Mouse (Mus musculus): ENCODE measurements around the gene Eefsec. TPM values are rescaled to one million over a fixed set of nuclear protein-coding genes. Genes with fewer than 3 reads are reported as not detected.

Gene Eefsec
- polyA plus RNA-seq, 1 experiment from 2014 or later, result 48.2 TPM

GRCm38 (mm10) chr6:88249231-88249630, 197.1 kb downstream of the Eefsec start:
- ATAC-seq (ENCODE audit: insufficient read depth) (no peak), DNase-seq (peak; percentile 37)
- H3K4me3 ChIP-seq (ENCODE audit: low read depth, low read length), result no peak overlapping the region
- no peak for TF ChIP-seq CTCF (IDR thresholded peaks at IDR 0.05; ENCODE audit: low read depth)
- WGBS, result 71% methylated on average over 1 of the region's 1 CpGs
- no peaks in the 10 kb centered on the region for H3K27me3 ChIP-seq (ENCODE audit: insufficient read depth, low read length)
- H3K36me3 ChIP-seq (ENCODE audit: insufficient read depth), result no peaks in the 10 kb centered on the region
- H3K9me3 ChIP-seq (ENCODE audit: low read depth, low read length), result no peaks in the 10 kb centered on the region
- no peak overlapping the region for H3K9ac ChIP-seq
- no peak overlapping the region for H3K4me2 ChIP-seq
- no peak overlapping the region for H3K27ac ChIP-seq (ENCODE audit: low read depth)
- H3K4me1 ChIP-seq (ENCODE audit: insufficient read depth), result no peaks in the 10 kb centered on the region

GRCm38 (mm10) chr6:88242604-88243003, 203.7 kb downstream of the Eefsec start:
- ATAC-seq (ENCODE audit: insufficient read depth) (peak; percentile 89), DNase-seq (peak; percentile 80)
- Histone ChIP-seq H3K9me3 (ENCODE audit: low read depth, low read length) (no peaks in the 10 kb centered on the region), H3K4me3 (ENCODE audit: low read depth, low read length) (no peak overlapping the region), H3K4me1 (ENCODE audit: insufficient read depth) (no peaks in the 10 kb centered on the region), H3K27me3 (ENCODE audit: insufficient read depth, low read length) (no peaks in the 10 kb centered on the region), H3K27ac (ENCODE audit: low read depth) (no peak overlapping the region), H3K4me2 (peak overlapping the region; percentile 18; the same call in 1 of the 2 replicates), H3K9ac (no peak overlapping the region), H3K36me3 (ENCODE audit: insufficient read depth) (no peaks in the 10 kb centered on the region)
- peak; percentile 91 for TF ChIP-seq CTCF (IDR thresholded peaks at IDR 0.05; ENCODE audit: low read depth)
- WGBS, result 3% methylated on average over 15 of the region's 15 CpGs

GRCm38 (mm10) chr6:88236513-88236912, 209.8 kb downstream of the Eefsec start:
- DNase-seq, result peak; percentile 72
- ATAC-seq (ENCODE audit: insufficient read depth), result peak; percentile 38; the same call in 1 of the 2 replicates
- WGBS, result 7% methylated on average over 7 of the region's 7 CpGs
- Histone ChIP-seq H3K9me3 (ENCODE audit: low read depth, low read length) (no peaks in the 10 kb centered on the region), H3K4me3 (ENCODE audit: low read depth, low read length) (no peak overlapping the region), H3K4me2 (peak overlapping the region; percentile 48; the same call in 1 of the 2 replicates), H3K27ac (ENCODE audit: low read depth) (no peak overlapping the region), H3K27me3 (ENCODE audit: insufficient read depth, low read length) (peaks cover 6% of the 10 kb centered on the region; the same call in 1 of the 2 replicates), H3K9ac (no peak overlapping the region), H3K4me1 (ENCODE audit: insufficient read depth) (peaks cover 16% of the 10 kb centered on the region), H3K36me3 (ENCODE audit: insufficient read depth) (no peaks in the 10 kb centered on the region)
- TF ChIP-seq CTCF (IDR thresholded peaks at IDR 0.05; ENCODE audit: low read depth), result no peak

GRCm38 (mm10) chr6:88235983-88236382, 210.4 kb downstream of the Eefsec start:
- no peak overlapping the region for H3K27ac ChIP-seq (ENCODE audit: low read depth)
- H3K4me3 ChIP-seq (ENCODE audit: low read depth, low read length), result no peak overlapping the region
- 2% methylated on average over 17 of the region's 17 CpGs for WGBS
- ATAC-seq (ENCODE audit: insufficient read depth) (peak; percentile 36; the same call in 1 of the 2 replicates), DNase-seq (peak; percentile 22)
- no peak for TF ChIP-seq CTCF (IDR thresholded peaks at IDR 0.05; ENCODE audit: low read depth)
- H3K4me1 ChIP-seq (ENCODE audit: insufficient read depth), result peaks cover 16% of the 10 kb centered on the region
- no peaks in the 10 kb centered on the region for H3K9me3 ChIP-seq (ENCODE audit: low read depth, low read length)
- no peaks in the 10 kb centered on the region for H3K36me3 ChIP-seq (ENCODE audit: insufficient read depth)
- H3K27me3 ChIP-seq (ENCODE audit: insufficient read depth, low read length), result peaks cover 6% of the 10 kb centered on the region; the same call in 1 of the 2 replicates
- H3K9ac ChIP-seq, result no peak overlapping the region; the same call in 1 of the 2 replicates
- peak overlapping the region; percentile 48; the same call in 1 of the 2 replicates for H3K4me2 ChIP-seq

GRCm38 (mm10) chr6:88235461-88235860, 210.9 kb downstream of the Eefsec start:
- ATAC-seq (ENCODE audit: insufficient read depth) (no peak), DNase-seq (no peak)
- Histone ChIP-seq H3K9ac (no peak overlapping the region), H3K4me1 (ENCODE audit: insufficient read depth) (peaks cover 16% of the 10 kb centered on the region), H3K9me3 (ENCODE audit: low read depth, low read length) (no peaks in the 10 kb centered on the region), H3K4me3 (ENCODE audit: low read depth, low read length) (no peak overlapping the region), H3K27me3 (ENCODE audit: insufficient read depth, low read length) (peaks cover 6% of the 10 kb centered on the region; the same call in 1 of the 2 replicates), H3K36me3 (ENCODE audit: insufficient read depth) (no peaks in the 10 kb centered on the region), H3K27ac (ENCODE audit: low read depth) (no peak overlapping the region), H3K4me2 (no peak overlapping the region)
- WGBS, result 31% methylated on average over 8 of the region's 8 CpGs
- TF ChIP-seq CTCF (IDR thresholded peaks at IDR 0.05; ENCODE audit: low read depth), result no peak

GRCm38 (mm10) chr6:88233996-88234395, 212.3 kb downstream of the Eefsec start:
- H3K27me3 ChIP-seq (ENCODE audit: insufficient read depth, low read length), result peaks cover 6% of the 10 kb centered on the region; the same call in 1 of the 2 replicates
- no peaks in the 10 kb centered on the region for H3K9me3 ChIP-seq (ENCODE audit: low read depth, low read length)
- ATAC-seq (ENCODE audit: insufficient read depth) (peak; percentile 39; the same call in 1 of the 2 replicates), DNase-seq (peak; percentile 51)
- no peak overlapping the region for H3K4me3 ChIP-seq (ENCODE audit: low read depth, low read length)
- H3K27ac ChIP-seq (ENCODE audit: low read depth), result no peak overlapping the region
- H3K36me3 ChIP-seq (ENCODE audit: insufficient read depth), result no peaks in the 10 kb centered on the region
- no peak overlapping the region for H3K9ac ChIP-seq
- H3K4me2 ChIP-seq, result no peak overlapping the region
- peaks cover 16% of the 10 kb centered on the region for H3K4me1 ChIP-seq (ENCODE audit: insufficient read depth)
- no peak for TF ChIP-seq CTCF (IDR thresholded peaks at IDR 0.05; ENCODE audit: low read depth)
- 55% methylated on average over 8 of the region's 8 CpGs for WGBS

DNA sequence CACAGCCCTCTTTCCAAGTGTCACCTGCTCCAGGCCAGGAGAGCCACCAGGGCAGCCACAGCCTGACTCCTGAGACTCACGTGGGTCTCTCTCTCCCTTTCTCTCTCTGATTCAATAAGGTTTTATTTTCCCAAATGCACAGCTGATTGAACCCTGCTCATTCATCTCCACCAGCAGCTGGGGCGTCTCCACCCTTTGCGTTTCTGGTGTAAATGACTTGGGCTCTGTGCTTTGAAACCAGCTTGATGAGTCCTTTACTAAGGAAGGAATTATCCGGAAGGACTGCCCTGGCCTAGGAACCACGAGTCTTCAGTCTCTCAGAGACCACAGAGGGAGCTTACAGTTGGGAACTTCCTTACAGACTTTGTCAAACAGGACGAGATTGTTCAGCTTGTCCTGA, 214.1 kb downstream of the Eefsec start:
- no peak overlapping the region for H3K4me2 ChIP-seq
- no peaks in the 10 kb centered on the region for H3K9me3 ChIP-seq (ENCODE audit: low read depth, low read length)
- H3K36me3 ChIP-seq (ENCODE audit: insufficient read depth), result no peaks in the 10 kb centered on the region
- H3K4me3 ChIP-seq (ENCODE audit: low read depth, low read length), result no peak overlapping the region
- DNase-seq, result no peak
- H3K9ac ChIP-seq, result no peak overlapping the region
- no peak for TF ChIP-seq CTCF (IDR thresholded peaks at IDR 0.05; ENCODE audit: low read depth)
- peaks cover 6% of the 10 kb centered on the region; the same call in 1 of the 2 replicates for H3K27me3 ChIP-seq (ENCODE audit: insufficient read depth, low read length)
- no peak overlapping the region for H3K27ac ChIP-seq (ENCODE audit: low read depth)
- 64% methylated on average over 6 of the region's 6 CpGs for WGBS
- no peak for ATAC-seq (ENCODE audit: insufficient read depth)
- H3K4me1 ChIP-seq (ENCODE audit: insufficient read depth), result peaks cover 16% of the 10 kb centered on the region
